Mouse (Mus musculus) CH12.LX (cell line): ENCODE measurements around the gene C2cd2l. TPM values are rescaled to one million over a fixed set of nuclear protein-coding genes. Genes with fewer than 3 reads are reported as not detected.

Source experiments
- DNase-seq: peaks from one replicate; pipeline ENCODE4 v3.0.0-alpha.2; 2013; ENCODE audit errors: extremely low read depth
- H3K27ac ChIP-seq: 2 replicates; pipeline ENCODE4 v1.5.1; 2012; ENCODE audit warnings: low read depth, mild to moderate bottlenecking, control low read depth, moderate library complexity; ENCODE audit not compliant: insufficient read depth
- H3K27me3 ChIP-seq: replicated peaks from 2 replicates; pipeline ENCODE3; 2012; ENCODE audit warnings: inconsistent platforms
- H3K36me3 ChIP-seq, 2 experiments: replicated peaks in 1 of 2; 2 replicates each; pipeline versions ENCODE3 to v1.6.1; 2012; ENCODE audit warnings: inconsistent platforms in 1 of 2, low read length in 1 of 2, mild to moderate bottlenecking in 1 of 2, mixed read lengths in 1 of 2, moderate library complexity in 1 of 2; ENCODE audit not compliant: control insufficient read depth in 1 of 2, insufficient read depth in 1 of 2
- H3K4me1 ChIP-seq, 2 experiments: 2 replicates each; pipeline ENCODE4 v1.6.1; 2012; ENCODE audit warnings: inconsistent platforms in 1 of 2, moderate library complexity in 1 of 2; ENCODE audit not compliant: insufficient read depth in 2 of 2, control insufficient read depth in 1 of 2
- H3K4me2 ChIP-seq: 2 replicates; pipeline ENCODE4 v1.6.1; 2012; ENCODE audit warnings: low read depth, mild to moderate bottlenecking, control low read depth; ENCODE audit not compliant: poor library complexity, insufficient read depth, severe bottlenecking
- H3K4me3 ChIP-seq, 3 experiments: fragments of 150-350 bp in 1 of 3; sonication (generic) in 1 of 3; replicated peaks in 1 of 3; 2 replicates each; pipeline versions ENCODE3 to v1.5.1; 2011 to 2012; ENCODE audit warnings: low read depth in 2 of 3, low read length in 2 of 3, mild to moderate bottlenecking in 2 of 3, moderate library complexity in 2 of 3, control low read depth in 1 of 3, improper control_type of control experiment in 1 of 3, inconsistent platforms in 1 of 3, mixed read lengths in 1 of 3; ENCODE audit not compliant: poor library complexity in 1 of 3
- H3K79me2 ChIP-seq: replicated peaks from 2 replicates; pipeline ENCODE4 v1.6.1; 2012; ENCODE audit warnings: mild to moderate bottlenecking, moderate library complexity; ENCODE audit not compliant: control insufficient read depth, poor library complexity, insufficient read depth, severe bottlenecking; ENCODE audit errors: extremely low read depth
- H3K9ac ChIP-seq: 2 replicates; pipeline ENCODE4 v1.6.1; 2012; ENCODE audit warnings: low read depth, mild to moderate bottlenecking, control low read depth, moderate library complexity; ENCODE audit not compliant: insufficient read depth
- H3K9me3 ChIP-seq: replicated peaks from 2 replicates; pipeline ENCODE3; 2012; ENCODE audit warnings: low read length, inconsistent platforms, mixed read lengths
- CHD2 ChIP-seq: IDR thresholded peaks from 2 replicates; pipeline ENCODE4 v1.6.1; 2011; ENCODE audit warnings: low read length, improper control_type of control experiment
- CTCF ChIP-seq, 2 experiments: IDR thresholded peaks in 1 of 2; conservative IDR thresholded peaks in 1 of 2; 2 replicates each; pipeline ENCODE4 v1.5.1; 2011 to 2012; ENCODE audit warnings: low read depth in 2 of 2, low read length in 2 of 2, improper control_type of control experiment in 1 of 2, inconsistent platforms in 1 of 2, mild to moderate bottlenecking in 1 of 2, moderate library complexity in 1 of 2
- EP300 ChIP-seq: IDR thresholded peaks from 2 replicates; pipeline ENCODE4 v1.6.1; 2011; ENCODE audit warnings: low read length, improper control_type of control experiment
- ETS1 ChIP-seq: conservative IDR thresholded peaks from 2 replicates; pipeline ENCODE4 v1.6.1; 2012; ENCODE audit warnings: low read depth, mild to moderate bottlenecking, inconsistent platforms, low read length, improper control_type of control experiment, moderate library complexity
- GABPA ChIP-seq: IDR thresholded peaks from 2 replicates; pipeline ENCODE4 v1.6.1; 2012; ENCODE audit warnings: low read depth, low read length, improper control_type of control experiment, inconsistent platforms; ENCODE audit not compliant: insufficient replicate concordance
- HCFC1 ChIP-seq: IDR thresholded peaks from 2 replicates; pipeline ENCODE4 v1.6.1; 2012; ENCODE audit warnings: low read depth, mild to moderate bottlenecking, inconsistent platforms, low read length, improper control_type of control experiment
- IRF4 ChIP-seq: IDR thresholded peaks from 2 replicates; pipeline ENCODE4 v1.6.1; 2014; ENCODE audit warnings: low read depth, mild to moderate bottlenecking, inconsistent platforms, low read length, improper control_type of control experiment
- KAT2A ChIP-seq: IDR thresholded peaks from 2 replicates; pipeline ENCODE4 v1.6.1; 2012; ENCODE audit warnings: low read length, improper control_type of control experiment, inconsistent platforms; ENCODE audit not compliant: insufficient replicate concordance
- MAFK ChIP-seq: IDR thresholded peaks from 2 replicates; pipeline ENCODE4 v1.6.1; 2011; ENCODE audit warnings: low read length, improper control_type of control experiment; ENCODE audit not compliant: insufficient replicate concordance
- MAX ChIP-seq: IDR thresholded peaks from 2 replicates; pipeline ENCODE4 v1.6.1; 2011; ENCODE audit warnings: low read length, improper control_type of control experiment
- MAZ ChIP-seq: IDR thresholded peaks from 2 replicates; pipeline ENCODE4 v1.6.1; 2012; ENCODE audit warnings: low read depth, mild to moderate bottlenecking, inconsistent platforms, low read length, improper control_type of control experiment, moderate library complexity
- MEF2A ChIP-seq: IDR thresholded peaks from 2 replicates; pipeline ENCODE4 v1.6.1; 2014; ENCODE audit warnings: low read depth, mild to moderate bottlenecking, inconsistent platforms, low read length, improper control_type of control experiment, borderline replicate concordance
- POLR2A ChIP-seq: IDR thresholded peaks from 2 replicates; pipeline ENCODE4 v1.6.1; 2011; ENCODE audit warnings: low read depth, mild to moderate bottlenecking, improper control_type of control experiment, low read length
- RAD21 ChIP-seq: IDR thresholded peaks from 2 replicates; pipeline ENCODE4 v1.6.1; 2011; ENCODE audit warnings: low read depth, mild to moderate bottlenecking, low read length, improper control_type of control experiment, moderate library complexity
- SIN3A ChIP-seq: IDR thresholded peaks from 2 replicates; pipeline ENCODE4 v1.6.1; 2012; ENCODE audit warnings: low read length, improper control_type of control experiment, inconsistent platforms
- SMC3 ChIP-seq: IDR thresholded peaks from 2 replicates; pipeline ENCODE4 v1.6.1; 2011; ENCODE audit warnings: low read depth, low read length, improper control_type of control experiment
- TCF12 ChIP-seq: IDR thresholded peaks from 2 replicates; pipeline ENCODE4 v1.6.1; 2014; ENCODE audit warnings: low read depth, mild to moderate bottlenecking, inconsistent platforms, low read length, improper control_type of control experiment
- UBTF ChIP-seq: IDR thresholded peaks from 2 replicates; pipeline ENCODE4 v1.6.1; 2012; ENCODE audit warnings: low read depth, mild to moderate bottlenecking, inconsistent platforms, low read length, improper control_type of control experiment, moderate library complexity
- USF1 ChIP-seq: IDR thresholded peaks from 2 replicates; pipeline ENCODE4 v1.6.1; 2014; ENCODE audit warnings: low read depth, mild to moderate bottlenecking, inconsistent platforms, low read length, improper control_type of control experiment
- USF2 ChIP-seq: conservative IDR thresholded peaks from 2 replicates; pipeline ENCODE4 v1.6.1; 2011; ENCODE audit warnings: low read depth, low read length, improper control_type of control experiment
- ZNF384 ChIP-seq: IDR thresholded peaks from 2 replicates; pipeline ENCODE4 v1.6.1; 2012; ENCODE audit warnings: low read depth, low read length, improper control_type of control experiment, inconsistent platforms
- dilution Hi-C: fragments of 300-500 bp; cut with MboI; formaldehyde crosslinking; loops from 2 replicates; pipeline ENCODE4 v1.14.3; 2020; ENCODE audit warnings: low sequenced_read_pairs; ENCODE audit not compliant: extremely low pct_unique_long_range_greater_than_20kb, extremely low pct_ligation_motif_present
- in situ Hi-C: fragments of 300-500 bp; cut with MboI; formaldehyde crosslinking; loops from 3 replicates; pipeline ENCODE4 v1.14.3; 2019; ENCODE audit warnings: low sequenced_read_pairs, low pct_ligation_motif_present, low pct_unique_long_range_greater_than_20kb, mixed read lengths
- polyA plus RNA-seq: library from polyadenylated mRNA; unstranded; fragments of >175 nt; gene quantifications from 2 replicates; pipeline ENCODE4 v1.2.1, GENCODE M21; 2012; ENCODE audit warnings: low read depth; ENCODE audit not compliant: insufficient read length
- total RNA-seq, 2 experiments: library from RNA; depleted of rRNA; stranded (reverse); fragments of 300-350 nt in 1 of 2; fragments of >200 nt in 1 of 2; gene quantifications; 2 replicates each; pipeline ENCODE4 v1.2.3; 2012 to 2014

Gene C2cd2l
- total and polyA plus RNA-seq, 3 experiments, result 2.9 to 7.3 (median 7.2) TPM

DNA sequence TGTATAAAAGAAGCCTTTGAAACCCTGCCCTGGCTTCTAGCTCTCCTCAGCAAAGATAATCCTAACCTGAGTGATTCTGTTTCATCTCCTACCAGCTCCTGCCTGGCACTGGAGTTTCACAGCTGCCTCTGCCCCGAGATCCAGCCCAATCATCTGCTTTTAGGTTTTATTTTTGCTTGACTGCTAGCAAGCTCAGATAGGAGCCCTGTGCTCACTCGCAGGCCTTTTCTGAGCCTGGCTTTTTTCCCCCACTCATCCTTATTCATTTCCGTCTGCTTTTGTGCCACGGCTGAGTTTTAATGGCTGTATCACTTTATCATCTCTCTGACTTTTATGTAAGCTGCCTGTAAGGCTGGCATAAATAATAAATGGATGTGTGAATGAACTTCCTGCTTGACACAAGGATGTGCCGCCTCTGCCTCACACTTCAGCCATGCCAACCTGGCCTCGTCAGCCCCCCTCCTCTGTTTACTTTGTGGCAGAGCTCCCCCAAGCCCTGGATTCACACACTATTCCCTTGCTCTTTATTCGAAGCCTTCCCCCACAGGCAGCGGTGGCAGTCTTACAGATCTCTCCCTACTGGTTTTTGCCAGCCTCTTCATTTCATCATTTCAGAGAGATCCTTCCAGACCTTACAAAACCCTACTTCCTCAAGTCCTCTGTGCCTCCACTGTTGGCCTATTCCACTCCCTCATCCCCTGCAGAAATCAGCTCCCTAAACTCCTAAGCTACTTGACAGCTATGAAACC is 53.4 kb downstream of the C2cd2l start:
- Histone ChIP-seq H3K4me3 (peak overlapping the region in 2 of 3 experiments; percentile 76 to 79), H3K27me3 (no peaks in the 10 kb centered on the region), H3K9me3 (no peaks in the 10 kb centered on the region), H3K79me2 (no peaks in the 10 kb centered on the region), H3K9ac (peak overlapping the region; percentile 96), H3K36me3 (peaks cover 21 to 41% of the 10 kb centered on the region in 2 experiments), H3K4me1 (peaks cover 0 to 16% of the 10 kb centered on the region in 2 experiments; a peak in 3 of 4 replicates), H3K4me2 (no peak overlapping the region; the same call in 1 of the 2 replicates)
- no peak for DNase-seq
- dilution Hi-C loops, result no loop called here
- in situ Hi-C loops, result loop anchor here (10.0 kb wide), 1 partner anchor 142 kb away; no protein-coding TSS in a partner anchor
- TF ChIP-seq TCF12, result no peak
- TF ChIP-seq, all 38 proteins: peak for 0
- H3K27ac ChIP-seq, result no peak overlapping the region

DNA sequence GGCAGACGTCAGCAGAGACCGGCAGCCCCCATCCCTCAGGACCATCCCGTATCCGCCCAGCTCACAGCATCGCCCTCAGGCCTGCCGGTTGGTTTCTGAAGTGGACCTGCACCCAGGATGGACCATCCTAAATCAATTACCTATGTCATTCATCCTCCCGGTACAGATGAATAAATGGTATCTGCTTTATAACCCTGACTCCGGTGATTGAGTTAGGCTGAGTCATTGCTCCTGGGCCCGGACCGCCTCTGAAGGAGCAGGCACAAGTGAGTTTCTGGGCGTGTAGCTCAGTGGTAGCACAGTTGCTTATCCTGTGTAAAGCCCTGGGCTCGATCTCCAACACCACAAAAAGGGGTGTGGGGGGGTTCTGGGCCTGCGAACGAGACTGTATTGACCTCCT is 58.7 kb downstream of the C2cd2l start:
- Histone ChIP-seq H3K4me1 (peaks cover 2 to 21% of the 10 kb centered on the region in 2 experiments; a peak in 3 of 4 replicates), H3K27ac (no peak overlapping the region), H3K9ac (no peak overlapping the region), H3K27me3 (no peaks in the 10 kb centered on the region), H3K36me3 (peaks cover 27 to 83% of the 10 kb centered on the region in 2 experiments), H3K79me2 (no peaks in the 10 kb centered on the region), H3K4me3 (no peak overlapping the region), H3K4me2 (no peak overlapping the region), H3K9me3 (no peaks in the 10 kb centered on the region)
- DNase-seq, result no peak
- TF ChIP-seq RAD21 (no peak), SMC3 (no peak), USF2 (no peak), IRF4 (no peak), POLR2A (no peak), ZNF384 (no peak), HCFC1 (no peak), MAZ (no peak), UBTF (no peak), USF1 (no peak), CHD2 (no peak), SIN3A (no peak), GABPA (no peak), ETS1 (no peak), MAFK (no peak), MEF2A (no peak), MAX (no peak), KAT2A (no peak), CTCF (conservative IDR thresholded peaks at IDR 0.05 in 1 of 2, IDR thresholded peaks at IDR 0.05 in 1 of 2; ENCODE audit: low read depth in 2 of 2, low read length in 2 of 2) (no peak), EP300 (no peak)
- dilution Hi-C loops, result no loop called here
- in situ Hi-C loops, result loop anchor here (10.0 kb wide), 1 partner anchor 137 kb away; no protein-coding TSS in a partner anchor

Other genes with a start within 250 kb of the C2cd2l start
Only the 20 nearest of the 24 such genes appear.
- gene Rnf26, start 206.8 kb downstream of the C2cd2l start, total RNA-seq (2012; rRNA removed), result 15.3 and 15.4 TPM in 2 replicates
- gene Rnf26, start 206.8 kb downstream of the C2cd2l start, total RNA-seq (2014; rRNA removed), result 9.2 and 11.7 TPM in 2 replicates
- 31.5 and 40.0 TPM in 2 replicates for gene Rnf26, start 206.8 kb downstream of the C2cd2l start, polyA plus RNA-seq
- gene Mcam, start 185.8 kb downstream of the C2cd2l start, total RNA-seq (2012; rRNA removed), result 0.98 and 1.1 TPM in 2 replicates
- 0.56 and 0.73 TPM in 2 replicates for gene Mcam, start 185.8 kb downstream of the C2cd2l start, total RNA-seq (2014; rRNA removed)
- 0.40 and 0.57 TPM in 2 replicates for gene Mcam, start 185.8 kb downstream of the C2cd2l start, polyA plus RNA-seq
- 11.9 and 13.4 TPM in 2 replicates for gene Cbl, start 86.2 kb downstream of the C2cd2l start, total RNA-seq (2012; rRNA removed)
- gene Cbl, start 86.2 kb downstream of the C2cd2l start, total RNA-seq (2014; rRNA removed), result 6.5 and 8.3 TPM in 2 replicates
- 27.1 and 39.0 TPM in 2 replicates for gene Cbl, start 86.2 kb downstream of the C2cd2l start, polyA plus RNA-seq
- gene Ccdc153, start 79.6 kb downstream of the C2cd2l start, total RNA-seq (2012; rRNA removed), result not detected in 2 replicates
- not detected in 2 replicates for gene Ccdc153, start 79.6 kb downstream of the C2cd2l start, total RNA-seq (2014; rRNA removed)
- gene Ccdc153, start 79.6 kb downstream of the C2cd2l start, polyA plus RNA-seq, result not detected in 2 replicates
- 0.13 TPM in 1 of 2 replicates, not detected in the other for gene Pdzd3, start 68.8 kb downstream of the C2cd2l start, total RNA-seq (2012; rRNA removed)
- gene Pdzd3, start 68.8 kb downstream of the C2cd2l start, total RNA-seq (2014; rRNA removed), result 0.09 TPM in 1 of 2 replicates, not detected in the other
- gene Pdzd3, start 68.8 kb downstream of the C2cd2l start, polyA plus RNA-seq, result 0.21 and 0.26 TPM in 2 replicates
- 8.8 and 10.9 TPM in 2 replicates for gene Nlrx1, start 51.7 kb downstream of the C2cd2l start, total RNA-seq (2012; rRNA removed)
- gene Nlrx1, start 51.7 kb downstream of the C2cd2l start, total RNA-seq (2014; rRNA removed), result 8.0 and 8.8 TPM in 2 replicates
- 12.6 and 15.4 TPM in 2 replicates for gene Nlrx1, start 51.7 kb downstream of the C2cd2l start, polyA plus RNA-seq
- 0.38 and 0.72 TPM in 2 replicates for gene Abcg4, start 31.7 kb downstream of the C2cd2l start, total RNA-seq (2012; rRNA removed)
- 0.23 TPM in 2 replicates for gene Abcg4, start 31.7 kb downstream of the C2cd2l start, total RNA-seq (2014; rRNA removed)
- 0.82 and 1.1 TPM in 2 replicates for gene Abcg4, start 31.7 kb downstream of the C2cd2l start, polyA plus RNA-seq
- 16.5 and 16.6 TPM in 2 replicates for gene Hinfp, start 14.6 kb downstream of the C2cd2l start, total RNA-seq (2012; rRNA removed)
- gene Hinfp, start 14.6 kb downstream of the C2cd2l start, total RNA-seq (2014; rRNA removed), result 13.6 and 14.0 TPM in 2 replicates
- 18.9 and 22.3 TPM in 2 replicates for gene Hinfp, start 14.6 kb downstream of the C2cd2l start, polyA plus RNA-seq
- 15.8 and 16.2 TPM in 2 replicates for gene Dpagt1, start 5.7 kb upstream of the C2cd2l start, total RNA-seq (2012; rRNA removed)
- 6.4 and 8.5 TPM in 2 replicates for gene Dpagt1, start 5.7 kb upstream of the C2cd2l start, total RNA-seq (2014; rRNA removed)
- 31.5 and 41.7 TPM in 2 replicates for gene Dpagt1, start 5.7 kb upstream of the C2cd2l start, polyA plus RNA-seq
- 488 and 589 TPM in 2 replicates for gene H2afx, start 14.4 kb upstream of the C2cd2l start, total RNA-seq (2012; rRNA removed)
- 32.5 and 36.3 TPM in 2 replicates for gene H2afx, start 14.4 kb upstream of the C2cd2l start, total RNA-seq (2014; rRNA removed)
- gene H2afx, start 14.4 kb upstream of the C2cd2l start, polyA plus RNA-seq, result 39.5 and 56.6 TPM in 2 replicates
- gene Hmbs, start 23.9 kb upstream of the C2cd2l start, total RNA-seq (2012; rRNA removed), result 74.0 and 80.9 TPM in 2 replicates
- 73.7 and 75.2 TPM in 2 replicates for gene Hmbs, start 23.9 kb upstream of the C2cd2l start, total RNA-seq (2014; rRNA removed)
- 65.0 and 65.1 TPM in 2 replicates for gene Hmbs, start 23.9 kb upstream of the C2cd2l start, polyA plus RNA-seq
- 21.4 and 22.1 TPM in 2 replicates for gene Vps11, start 41.4 kb upstream of the C2cd2l start, total RNA-seq (2012; rRNA removed)
- 16.1 and 17.4 TPM in 2 replicates for gene Vps11, start 41.4 kb upstream of the C2cd2l start, total RNA-seq (2014; rRNA removed)
- gene Vps11, start 41.4 kb upstream of the C2cd2l start, polyA plus RNA-seq, result 23.2 and 24.8 TPM in 2 replicates
- 88.7 and 148 TPM in 2 replicates for gene Hyou1, start 59.2 kb upstream of the C2cd2l start, total RNA-seq (2012; rRNA removed)
- 31.9 and 32.6 TPM in 2 replicates for gene Hyou1, start 59.2 kb upstream of the C2cd2l start, total RNA-seq (2014; rRNA removed)
- gene Hyou1, start 59.2 kb upstream of the C2cd2l start, polyA plus RNA-seq, result 89.9 and 90.8 TPM in 2 replicates
- gene Slc37a4, start 76.6 kb upstream of the C2cd2l start, total RNA-seq (2012; rRNA removed), result 13.8 and 25.5 TPM in 2 replicates
- 29.9 and 38.7 TPM in 2 replicates for gene Slc37a4, start 76.6 kb upstream of the C2cd2l start, total RNA-seq (2014; rRNA removed)
- gene Slc37a4, start 76.6 kb upstream of the C2cd2l start, polyA plus RNA-seq, result 10.3 and 11.7 TPM in 2 replicates
- gene Rps25, start 86.9 kb upstream of the C2cd2l start, total RNA-seq (2012; rRNA removed), result 2,535 and 3,076 TPM in 2 replicates
- gene Rps25, start 86.9 kb upstream of the C2cd2l start, total RNA-seq (2014; rRNA removed), result 3,131 and 3,378 TPM in 2 replicates
- 2,547 and 3,250 TPM in 2 replicates for gene Rps25, start 86.9 kb upstream of the C2cd2l start, polyA plus RNA-seq
- 81.3 and 88.2 TPM in 2 replicates for gene Trappc4, start 87.3 kb upstream of the C2cd2l start, total RNA-seq (2012; rRNA removed)
- gene Trappc4, start 87.3 kb upstream of the C2cd2l start, total RNA-seq (2014; rRNA removed), result 125 and 135 TPM in 2 replicates
- 55.9 and 69.2 TPM in 2 replicates for gene Trappc4, start 87.3 kb upstream of the C2cd2l start, polyA plus RNA-seq
- gene Ccdc84, start 98.3 kb upstream of the C2cd2l start, total RNA-seq (2012; rRNA removed), result 25.4 and 30.4 TPM in 2 replicates
- gene Ccdc84, start 98.3 kb upstream of the C2cd2l start, total RNA-seq (2014; rRNA removed), result 21.7 and 26.0 TPM in 2 replicates
- gene Ccdc84, start 98.3 kb upstream of the C2cd2l start, polyA plus RNA-seq, result 16.5 and 18.3 TPM in 2 replicates
- gene Foxr1, start 120.9 kb upstream of the C2cd2l start, total RNA-seq (2012; rRNA removed), result 0.08 and 0.21 TPM in 2 replicates
- gene Foxr1, start 120.9 kb upstream of the C2cd2l start, total RNA-seq (2014; rRNA removed), result not detected in 2 replicates
- 1.4 and 1.5 TPM in 2 replicates for gene Foxr1, start 120.9 kb upstream of the C2cd2l start, polyA plus RNA-seq
- gene Upk2, start 134.7 kb upstream of the C2cd2l start, total RNA-seq (2012; rRNA removed), result not detected in 2 replicates
- not detected in 2 replicates for gene Upk2, start 134.7 kb upstream of the C2cd2l start, total RNA-seq (2014; rRNA removed)
- gene Upk2, start 134.7 kb upstream of the C2cd2l start, polyA plus RNA-seq, result not detected in 2 replicates
- gene Bcl9l, start 162.5 kb upstream of the C2cd2l start, total RNA-seq (2012; rRNA removed), result 0.88 and 1.6 TPM in 2 replicates
- gene Bcl9l, start 162.5 kb upstream of the C2cd2l start, total RNA-seq (2014; rRNA removed), result 0.08 and 0.67 TPM in 2 replicates
- gene Bcl9l, start 162.5 kb upstream of the C2cd2l start, polyA plus RNA-seq, result 6.2 and 7.5 TPM in 2 replicates